In the genomic region with DNA sequence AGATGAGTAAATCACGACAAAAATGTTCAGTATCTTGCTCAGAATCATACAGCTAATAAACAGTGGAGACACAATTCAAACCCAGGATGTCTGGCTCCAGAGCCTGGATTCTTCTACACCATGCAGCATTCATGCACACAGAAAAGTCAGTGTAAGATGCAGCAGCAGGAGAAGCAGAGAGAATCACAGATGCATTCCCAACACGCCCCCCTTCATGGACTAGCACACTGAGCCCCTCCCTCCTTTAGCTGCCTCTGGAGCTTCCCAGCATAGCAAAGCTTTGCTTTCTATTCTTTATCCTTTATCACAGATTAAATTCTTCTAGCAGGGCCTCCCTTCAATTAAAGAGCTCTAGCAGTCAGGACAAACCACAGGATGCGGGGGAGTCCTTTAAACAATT, we compare ENCODE assay signal across 16 mouse cellular contexts.
DNase-seq lines count a peak whose midpoint lies in the region; ATAC-seq and TF ChIP-seq lines count a peak whose summit lies in the region.
"Had no signal": no experiment of that assay in that cellular context is flagged by ENCODE, and none has a peak within 500 bp of the region (broad histone marks: within the 10 kb centered on the region; RNA-seq: fewer than 3 reads in every experiment).

No protein-coding gene starts in this region.

- no peak overlapping the region for H3K4me2 ChIP-seq in forebrain, embryonic 11.5 days (ENCODE audit: low read depth, low read length, severe bottlenecking)
- no peak overlapping the region for H3K4me2 ChIP-seq in forebrain, embryonic 12.5 days
- no peak overlapping the region for H3K4me2 ChIP-seq in kidney, postnatal 0 days (ENCODE audit: low read length)
- H3K4me2 ChIP-seq in midbrain, embryonic 13.5 days (replicated peaks) = no peak overlapping the region
- H3K4me2 ChIP-seq: embryonic facial prominence, embryonic 12.5 days had no signal

- H3K27ac ChIP-seq in forebrain, embryonic 11.5 days (ENCODE audit: low read depth, low read length) = 0 out of 2 replicates have a peak overlapping the region, but pooled peaks have one; percentile 18
- no peak overlapping the region for H3K27ac ChIP-seq in forebrain, embryonic 12.5 days
- H3K27ac ChIP-seq in kidney, postnatal 0 days = no peak overlapping the region
- H3K27ac ChIP-seq in MEL (ENCODE audit: control insufficient read depth, low read depth, low read length) = no peak overlapping the region
- H3K27ac ChIP-seq in midbrain, embryonic 13.5 days = peak overlapping the region; percentile 64
- H3K27ac ChIP-seq: embryonic facial prominence, embryonic 12.5 days; left cerebral cortex, adult 2 months had no signal

- no peak for DNase-seq in forebrain, embryonic 11.5 days (ENCODE audit: low spot score)
- peak; percentile 60 for DNase-seq in kidney, postnatal 0 days (ENCODE audit: low spot score)
- no peak for DNase-seq in kidney, postnatal 10 days
- no peak for DNase-seq in MEL (ENCODE audit: low read depth, low spot score)
- DNase-seq in gastrocnemius, postnatal 10 days = no peak
- DNase-seq: adrenal gland, postnatal 36 days; cerebellum, postnatal 36 days; gastrocnemius, postnatal 25 days; kidney, postnatal 14 days; lung, adult 18-20 months; thymus, postnatal 25 days had no signal

- no peak for TF ChIP-seq CTCF in kidney, postnatal 0 days (IDR thresholded peaks at IDR 0.05; ENCODE audit: low read depth)
- TF ChIP-seq CTCF in MEL (IDR thresholded peaks at IDR 0.05 in 2 of 3, conservative IDR thresholded peaks at IDR 0.05 in 1 of 3; ENCODE audit: control insufficient read depth in 1 of 3, insufficient read depth in 1 of 3, low read depth in 2 of 3, low read length in 3 of 3, poor library complexity in 1 of 3, severe bottlenecking in 1 of 3) = no peak

- 55% methylated on average over 3 of the region's 3 CpGs for WGBS in forebrain, embryonic 11.5 days
- WGBS in forebrain, embryonic 12.5 days = 51% methylated on average over 3 of the region's 3 CpGs
- 51% methylated on average over 3 of the region's 3 CpGs for WGBS in kidney, postnatal 0 days
- WGBS in midbrain, embryonic 13.5 days = 38% methylated on average over 3 of the region's 3 CpGs

- peaks cover 22% of the 10 kb centered on the region for H3K79me2 ChIP-seq in MEL (ENCODE audit: control insufficient read depth, insufficient read depth, low read length, poor library complexity)

- no peak for TF ChIP-seq RAD21 in MEL (IDR thresholded peaks at IDR 0.05; ENCODE audit: low read depth, low read length)

- H3K9ac ChIP-seq in forebrain, embryonic 11.5 days (ENCODE audit: low read length) = no peak overlapping the region
- H3K9ac ChIP-seq in forebrain, embryonic 12.5 days = no peak overlapping the region
- no peak overlapping the region for H3K9ac ChIP-seq in kidney, postnatal 0 days (ENCODE audit: low read depth, low read length)
- no peak overlapping the region for H3K9ac ChIP-seq in MEL (ENCODE audit: control insufficient read depth, low read depth, low read length, poor library complexity, severe bottlenecking)
- H3K9ac ChIP-seq in midbrain, embryonic 13.5 days (replicated peaks) = no peak overlapping the region
- H3K9ac ChIP-seq: embryonic facial prominence, embryonic 12.5 days had no signal

- H3K4me1 ChIP-seq in forebrain, embryonic 11.5 days (replicated peaks; ENCODE audit: control insufficient read depth, insufficient read depth, low read length) = 0 out of 2 replicates have a peak, but pooled peaks cover 5% of the 10 kb centered on the region
- peaks cover 11% of the 10 kb centered on the region for H3K4me1 ChIP-seq in forebrain, embryonic 12.5 days
- no peaks in the 10 kb centered on the region for H3K4me1 ChIP-seq in kidney, postnatal 0 days (replicated peaks; ENCODE audit: insufficient read depth, low read length)
- H3K4me1 ChIP-seq in MEL (ENCODE audit: control insufficient read depth in 1 of 2, insufficient read depth in 2 of 2, low read length in 2 of 2) = peaks cover 22 to 37% of the 10 kb centered on the region in 2 experiments
- H3K4me1 ChIP-seq in midbrain, embryonic 13.5 days (replicated peaks) = peaks cover 13% of the 10 kb centered on the region

- H3K36me3 ChIP-seq in forebrain, embryonic 11.5 days (ENCODE audit: control insufficient read depth, insufficient read depth, low read length) = no peaks in the 10 kb centered on the region
- H3K36me3 ChIP-seq in forebrain, embryonic 12.5 days (replicated peaks) = 0 out of 2 replicates have a peak, but pooled peaks cover 2% of the 10 kb centered on the region
- no peaks in the 10 kb centered on the region for H3K36me3 ChIP-seq in kidney, postnatal 0 days (ENCODE audit: insufficient read depth, low read length)
- H3K36me3 ChIP-seq in MEL (ENCODE audit: control insufficient read depth in 1 of 2, insufficient read depth in 2 of 2, low read length in 2 of 2) = peaks cover 1 to 37% of the 10 kb centered on the region in 2 experiments; a peak in 3 of 4 replicates
- H3K36me3 ChIP-seq in midbrain, embryonic 13.5 days = no peaks in the 10 kb centered on the region
- H3K36me3 ChIP-seq: embryonic facial prominence, embryonic 12.5 days had no signal

- no peak overlapping the region for H3K4me3 ChIP-seq in forebrain, embryonic 11.5 days (ENCODE audit: low read depth, low read length)
- no peak overlapping the region for H3K4me3 ChIP-seq in forebrain, embryonic 12.5 days (replicated peaks)
- no peak overlapping the region for H3K4me3 ChIP-seq in kidney, postnatal 0 days (replicated peaks; ENCODE audit: low read depth, low read length)
- no peak overlapping the region for H3K4me3 ChIP-seq in MEL (ENCODE audit: control insufficient read depth in 1 of 2, insufficient read depth in 1 of 2, low read depth in 2 of 2, low read length in 2 of 2)
- H3K4me3 ChIP-seq in midbrain, embryonic 13.5 days (replicated peaks) = no peak overlapping the region
- H3K4me3 ChIP-seq: embryonic facial prominence, embryonic 12.5 days; left cerebral cortex, adult 2 months had no signal

- H3K9me3 ChIP-seq in forebrain, embryonic 11.5 days (ENCODE audit: control insufficient read depth, low read length) = no peaks in the 10 kb centered on the region
- H3K9me3 ChIP-seq in forebrain, embryonic 12.5 days = no peaks in the 10 kb centered on the region
- H3K9me3 ChIP-seq in kidney, postnatal 0 days (replicated peaks; ENCODE audit: low read length) = no peaks in the 10 kb centered on the region
- H3K9me3 ChIP-seq in MEL (replicated peaks; ENCODE audit: insufficient read depth, low read length) = no peaks in the 10 kb centered on the region
- H3K9me3 ChIP-seq in midbrain, embryonic 13.5 days = no peaks in the 10 kb centered on the region
- H3K9me3 ChIP-seq: embryonic facial prominence, embryonic 12.5 days had no signal

- no peaks in the 10 kb centered on the region for H3K27me3 ChIP-seq in forebrain, embryonic 11.5 days (ENCODE audit: control insufficient read depth, insufficient read depth, low read length)
- no peaks in the 10 kb centered on the region for H3K27me3 ChIP-seq in forebrain, embryonic 12.5 days
- no peaks in the 10 kb centered on the region for H3K27me3 ChIP-seq in kidney, postnatal 0 days (ENCODE audit: insufficient read depth, low read length)
- no peaks in the 10 kb centered on the region for H3K27me3 ChIP-seq in MEL (ENCODE audit: control insufficient read depth in 1 of 2, insufficient read depth in 2 of 2, low read length in 2 of 2)
- H3K27me3 ChIP-seq in midbrain, embryonic 13.5 days = no peaks in the 10 kb centered on the region
- H3K27me3 ChIP-seq: embryonic facial prominence, embryonic 12.5 days had no signal

- TF ChIP-seq EP300 in MEL (IDR thresholded peaks at IDR 0.05; ENCODE audit: low read depth in 1 of 2, low read length in 2 of 2) = peak in 1 of 2 experiments; percentile 13; a peak in 1 of 4 replicates

- TF ChIP-seq POLR2A in MEL (IDR thresholded peaks at IDR 0.05; ENCODE audit: control insufficient read depth in 1 of 2, insufficient read depth in 1 of 2, low read depth in 1 of 2, low read length in 2 of 2, poor library complexity in 1 of 2) = no peak

- ATAC-seq in forebrain, embryonic 11.5 days (replicated peaks; ENCODE audit: low FRiP score) = no peak
- ATAC-seq in forebrain, embryonic 12.5 days (ENCODE audit: low FRiP score) = no peak
- no peak for ATAC-seq in kidney, postnatal 0 days (replicated peaks; ENCODE audit: low FRiP score, low read depth)
- ATAC-seq in midbrain, embryonic 13.5 days = 0 out of 2 replicates have a peak, but pooled peaks have one; percentile 37
- ATAC-seq in monocyte, adult 5-6 weeks (replicated peaks; ENCODE audit: insufficient number of reproducible peaks, low FRiP score, low TSS enrichment, poor library complexity, severe bottlenecking) = no peak

TF ChIP-seq in MEL, 35 proteins besides CTCF, POLR2A, EP300 and RAD21:
- TF ChIP-seq ZNF384 (IDR thresholded peaks at IDR 0.05; ENCODE audit: low read depth, low read length) = peak; percentile 15; the same call in 1 of the 2 replicates
- no peak for TF ChIP-seq HCFC1 (IDR thresholded peaks at IDR 0.05; ENCODE audit: low read depth, low read length)

Comparison
In these comparisons a context has a peak if more than half of its experiments do, and no peak if none do; other contexts are left out.
1. H3K27ac ChIP-seq: peak in forebrain, embryonic 11.5 days (single experiment) and midbrain, embryonic 13.5 days (single experiment); none in forebrain, embryonic 12.5 days (single experiment), kidney, postnatal 0 days (single experiment) and MEL (single experiment).